Mouse (Mus musculus) R1 (cell line): Measurements from ENCODE around the gene Spag16.
"Not testable (repeated sequence)": the region's sequence is repeated elsewhere in the genome, so short reads cannot be mapped to it uniquely, and the experiment has no call there.

Source experiments
- DNase-seq: peaks from one replicate; pipeline ENCODE4 v3.0.0-alpha.2; 2018; ENCODE audit warnings: low read depth, low spot score

The Spag16 gene

DNA sequence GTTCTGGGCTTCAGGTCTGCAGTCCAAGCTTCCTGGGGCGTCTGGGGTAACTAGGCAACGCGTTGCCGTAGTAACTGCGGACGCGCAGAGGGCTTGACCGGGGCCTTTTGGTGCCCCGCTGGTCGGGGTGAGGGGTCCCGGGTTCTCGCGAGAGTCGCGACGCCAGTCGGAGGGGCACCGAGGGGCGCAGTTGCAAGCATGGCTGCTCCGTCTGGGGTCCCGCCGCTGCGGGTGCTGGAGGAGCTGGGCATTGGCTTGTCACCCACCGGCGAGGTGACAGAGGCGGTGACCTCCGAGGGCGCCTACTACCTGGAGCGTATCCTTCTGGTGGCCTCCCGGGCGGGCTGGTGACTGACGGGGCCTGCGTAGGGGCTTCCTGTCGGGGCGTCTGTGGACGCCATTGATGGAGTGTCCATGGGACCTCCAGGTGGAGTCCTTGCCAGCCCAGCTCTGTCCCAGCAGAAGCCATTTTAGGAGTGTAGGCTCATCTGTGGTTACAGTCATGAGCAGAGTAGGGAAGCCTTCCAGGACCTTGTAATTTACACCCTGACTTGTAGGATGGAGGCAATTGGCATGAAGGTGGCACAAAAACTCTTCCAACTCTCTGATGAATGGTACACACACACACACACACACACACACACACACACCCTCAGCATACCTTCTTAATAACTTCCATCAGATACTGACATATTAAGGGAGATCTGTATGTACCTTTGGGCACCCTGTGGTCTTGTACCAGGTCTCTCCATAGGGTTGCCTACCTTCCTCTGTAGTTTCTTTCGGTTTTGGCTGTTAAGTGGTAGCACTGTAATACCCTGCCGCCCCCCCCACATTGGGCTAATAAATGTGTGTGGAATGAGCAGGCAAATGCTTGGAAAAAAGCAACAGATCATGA is at the start of gene Spag16:
Gene Spag16, plus strand, starts transcription at position 165 of the 898 bp plus-strand sequence.
- DNase-seq, result peak; percentile 87

- DNase-seq, result peak; percentile 50
These were observed 41.6 kb upstream of the Spag16 start for GRCm38 (mm10) chr1:69785129-69785528.

- DNase-seq, result no peak
These were observed 40.1 kb upstream of the Spag16 start for GRCm38 (mm10) chr1:69786716-69787115.

DNA sequence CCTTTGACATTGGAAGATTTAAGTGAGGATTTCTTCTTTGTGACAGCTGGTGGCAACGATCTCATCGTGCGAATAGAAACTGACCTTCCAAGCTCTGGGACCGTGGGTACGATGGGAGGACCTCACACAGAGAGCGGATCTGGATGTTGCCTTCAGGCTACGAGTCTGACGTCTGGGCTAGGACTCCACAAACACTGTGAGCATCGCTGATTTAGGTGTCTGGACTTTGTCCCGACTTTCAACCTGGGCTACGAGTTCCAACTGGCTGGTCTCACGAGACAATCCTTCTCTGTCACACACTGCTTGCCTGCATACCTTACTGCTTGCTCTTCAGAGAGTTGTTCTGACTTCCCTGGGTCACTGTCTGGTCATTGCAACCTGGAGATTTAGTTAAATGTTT is 39.4 kb upstream of the Spag16 start:
- DNase-seq, result no peak

- DNase-seq, result peak; percentile 70
These were observed 36.2 kb upstream of the Spag16 start for GRCm38 (mm10) chr1:69790337-69791250.

- no peak for DNase-seq
These were observed 27.7 kb upstream of the Spag16 start for GRCm38 (mm10) chr1:69798948-69799565.

DNA sequence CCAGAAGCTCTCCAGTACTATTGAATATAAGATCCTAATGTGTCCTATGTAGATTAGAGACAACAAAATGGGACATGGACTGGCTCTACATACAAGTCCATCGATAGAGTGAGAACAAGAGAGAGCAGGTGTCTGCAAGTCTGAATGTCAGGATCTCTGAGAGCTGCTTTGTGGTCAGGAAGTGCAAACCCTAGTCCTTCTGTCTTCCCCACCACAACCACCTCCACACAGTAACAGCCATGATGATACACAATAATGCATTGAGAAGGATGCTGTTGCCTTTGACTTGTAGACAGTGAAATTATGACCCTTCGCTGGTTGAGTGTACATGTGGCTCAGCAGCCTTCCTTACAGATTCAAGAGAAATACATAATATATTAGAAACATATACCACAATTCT is 16.6 kb upstream of the Spag16 start:
- no peak for DNase-seq

- not testable (repeated sequence) for DNase-seq
These were observed 1.1 kb upstream of the Spag16 start for GRCm38 (mm10) chr1:69825635-69826034.

DNA sequence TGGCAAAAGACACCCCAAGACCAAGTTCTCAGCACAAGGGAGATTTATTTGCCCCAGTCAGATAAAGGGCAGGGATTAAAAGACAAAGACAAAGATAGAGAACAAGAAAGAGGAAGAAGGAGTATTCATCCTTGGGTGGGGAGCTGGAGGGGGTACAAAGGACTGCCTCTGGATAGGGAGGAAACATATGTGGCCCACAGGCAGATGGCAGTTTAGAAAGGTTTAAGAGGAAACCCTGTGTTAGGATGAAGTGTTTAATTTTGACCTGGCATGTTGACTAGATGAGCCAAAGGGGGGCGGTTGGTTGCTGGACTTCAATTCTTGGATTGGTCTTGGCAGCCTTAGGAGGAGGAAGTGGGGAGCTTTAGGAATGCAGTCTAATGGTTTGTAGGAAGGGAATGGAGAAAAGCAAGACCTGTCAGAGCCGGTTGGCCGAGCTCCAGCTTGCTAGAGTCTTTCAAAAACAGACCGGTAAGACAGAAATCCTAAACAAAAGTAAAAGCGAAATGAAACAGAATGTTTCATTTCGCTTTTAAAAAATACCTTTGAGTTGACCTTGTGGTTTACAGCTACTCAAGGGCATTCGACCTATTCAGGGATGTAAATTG is 2.2 kb downstream of the Spag16 start:
- peak; percentile 12 for DNase-seq

DNA sequence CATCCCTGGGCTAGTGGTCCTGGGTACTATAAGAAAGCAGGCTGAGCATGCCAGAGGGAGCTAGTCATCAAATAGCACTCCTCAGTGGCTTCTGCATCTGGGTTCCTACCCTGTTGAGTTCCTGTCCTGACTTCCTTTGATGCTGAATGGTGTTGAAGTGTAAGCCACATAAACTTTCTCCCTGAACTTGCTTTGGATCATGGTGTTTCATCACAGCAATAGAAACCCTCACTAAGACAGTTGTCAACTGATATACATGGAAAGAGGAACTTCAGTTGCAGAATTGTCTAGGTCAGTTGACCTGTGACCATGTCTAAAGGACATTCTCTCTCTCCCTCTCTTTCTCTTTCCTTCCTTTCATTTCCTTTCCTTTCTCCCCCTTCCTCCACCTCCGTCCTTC is 3.8 kb downstream of the Spag16 start:
- DNase-seq, result no peak

DNA sequence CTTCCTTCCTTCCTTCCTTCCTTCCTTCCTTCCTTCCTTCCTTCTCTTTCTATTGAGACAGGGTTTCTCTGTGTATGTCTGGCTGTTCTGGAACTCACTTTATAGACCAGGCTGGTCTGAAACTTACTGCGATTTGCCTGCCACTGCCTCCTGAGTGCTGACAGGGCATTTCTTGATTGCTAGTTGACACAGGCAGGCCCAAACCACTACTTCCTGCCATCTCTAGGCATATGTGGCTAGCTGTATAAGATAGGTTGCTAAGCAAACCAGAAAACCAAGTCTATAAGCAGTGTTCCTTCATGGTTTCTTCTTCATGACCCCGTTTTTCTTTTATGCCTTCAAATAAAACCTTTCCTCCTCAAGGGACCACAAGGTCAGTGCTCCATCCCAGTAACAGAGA is 4.2 kb downstream of the Spag16 start:
- no peak for DNase-seq

- not testable (repeated sequence) for DNase-seq
These were observed 6.7 kb downstream of the Spag16 start for GRCm38 (mm10) chr1:69833476-69833875.

DNA sequence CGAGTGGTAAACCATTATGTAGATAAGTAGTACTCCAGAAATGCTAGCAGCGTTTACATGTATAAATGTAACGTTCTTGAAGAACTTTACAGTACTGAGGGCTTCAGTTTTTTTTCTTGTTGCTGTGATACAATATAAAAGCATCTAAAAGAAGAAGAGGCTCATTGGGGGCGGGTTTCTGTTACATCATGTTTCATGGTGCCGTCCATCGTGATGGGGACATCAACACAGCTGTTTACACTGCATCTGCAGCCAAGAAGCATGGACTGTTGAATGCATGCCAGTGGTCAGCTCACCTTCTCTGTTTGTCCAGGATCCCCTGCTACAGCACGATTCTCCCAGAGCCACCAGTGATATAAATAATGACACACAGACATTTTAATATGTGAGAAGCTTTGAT is 26.7 kb downstream of the Spag16 start:
- no peak for DNase-seq

DNA sequence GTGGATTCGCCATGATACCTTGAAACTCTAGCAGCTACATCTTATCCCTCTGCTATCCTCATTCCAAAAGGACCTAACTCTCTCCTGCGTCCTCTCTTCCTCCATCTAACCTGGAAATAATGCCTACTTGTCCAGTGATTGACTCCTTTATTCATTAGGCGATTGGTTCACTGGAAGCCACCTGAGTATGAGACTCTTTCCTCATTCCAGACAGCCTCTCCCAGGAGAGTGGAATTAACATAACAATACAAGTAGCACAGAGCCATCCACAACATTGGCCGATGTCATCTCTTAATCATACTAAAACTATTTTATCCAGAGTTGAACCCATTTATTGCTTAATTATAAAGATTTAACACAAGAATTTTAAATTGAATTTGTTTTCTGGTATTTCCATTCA is 41.0 kb downstream of the Spag16 start:
- DNase-seq, result peak; percentile 75

DNA sequence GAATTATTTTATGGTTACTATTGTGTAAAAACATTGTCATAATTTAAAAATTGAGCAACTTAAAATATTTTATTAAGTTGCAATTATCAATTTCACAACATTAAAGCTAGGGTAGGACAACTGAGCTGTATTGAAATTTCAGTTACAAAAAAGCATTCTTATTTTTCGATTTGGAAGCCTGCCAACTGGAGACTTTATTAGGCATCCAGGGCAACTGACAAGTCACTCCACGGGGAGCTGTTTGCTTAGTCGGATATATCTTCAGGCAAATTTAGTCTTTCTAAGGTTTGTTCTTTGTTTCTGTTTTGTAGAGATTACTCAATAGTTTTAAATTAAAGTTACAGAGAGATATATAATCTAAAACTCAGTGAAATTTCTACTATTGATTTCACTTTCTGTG is 129.8 kb downstream of the Spag16 start:
- DNase-seq, result no peak

- DNase-seq, result no peak
These were observed 170.1 kb downstream of the Spag16 start for GRCm38 (mm10) chr1:69996874-69997273.

- DNase-seq, result no peak
These were observed 186.2 kb downstream of the Spag16 start for GRCm38 (mm10) chr1:70012991-70013390.

- no peak for DNase-seq
These were observed 210.6 kb downstream of the Spag16 start for GRCm38 (mm10) chr1:70037384-70037783.

GRCm38 (mm10) chr1:70067404-70067803 is 240.6 kb downstream of the Spag16 start:
- no peak for DNase-seq

GRCm38 (mm10) chr1:70073440-70073839 is 246.7 kb downstream of the Spag16 start:
- no peak for DNase-seq

DNA sequence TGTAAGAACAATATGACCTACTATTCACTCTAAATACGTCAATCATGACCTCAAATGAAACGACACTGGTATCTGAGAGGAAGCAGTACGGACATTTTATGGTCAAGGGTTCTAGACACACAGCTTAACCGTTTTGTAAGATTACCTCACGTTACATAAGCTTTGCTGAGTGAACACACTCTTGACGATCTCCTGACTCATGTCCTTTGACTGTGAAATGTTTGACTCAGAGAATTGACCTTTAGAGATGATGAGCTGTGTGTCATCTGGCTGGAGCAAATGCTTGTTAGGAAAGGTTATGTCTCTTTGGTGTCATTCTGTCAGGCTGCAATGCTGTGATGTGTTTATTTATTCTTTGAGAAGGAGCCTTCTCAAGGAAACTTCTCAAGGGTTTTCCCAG is 252.0 kb downstream of the Spag16 start:
- no peak for DNase-seq
